Mouse (Mus musculus): Measurements from ENCODE around the gene Tmem131l.

GRCm38 (mm10) chr3:83987533-83988112, 52.4 kb downstream of the Tmem131l start:
- no peak for TF ChIP-seq EP300 (optimal IDR thresholded peaks at IDR 0.05)
- TF ChIP-seq CTCF (IDR thresholded peaks at IDR 0.05; ENCODE audit: low read depth): no peak

All from stomach, postnatal 0 days (tissue).